In genomic region chr2:6272514-6272913, GRCm38 (mm10) we compare ENCODE assay signal across 26 mouse cellular contexts. TPM values are rescaled to one million over a fixed set of nuclear protein-coding genes. Genes with fewer than 3 reads are reported as not detected.
A peak's percentile ranks its signal among the peaks of the same experiment; 100 is the strongest.
DNase-seq lines count a peak whose midpoint lies in the region; ATAC-seq and TF ChIP-seq lines count a peak whose summit lies in the region.
"Had no signal": no experiment of that assay in that cellular context is flagged by ENCODE, and none has a peak within 500 bp of the region (broad histone marks: within the 10 kb centered on the region; RNA-seq: fewer than 3 reads in every experiment).

No protein-coding gene starts in this region.

- TF ChIP-seq EP300 in lung, postnatal 0 days (IDR thresholded peaks at IDR 0.05), result no peak

- WGBS in heart, embryonic 13.5 days, result 75% methylated on average over 2 of the region's 2 CpGs
- WGBS in hindbrain, embryonic 15.5 days, result 90% methylated on average over 2 of the region's 2 CpGs
- WGBS in hindbrain, embryonic 11.5 days, result 97% methylated on average over 2 of the region's 2 CpGs
- 60% methylated on average over 2 of the region's 2 CpGs for WGBS in lung, postnatal 0 days

- no peaks in the 10 kb centered on the region for H3K36me3 ChIP-seq in heart, embryonic 13.5 days
- no peaks in the 10 kb centered on the region for H3K36me3 ChIP-seq in hindbrain, embryonic 15.5 days
- no peaks in the 10 kb centered on the region for H3K36me3 ChIP-seq in hindbrain, embryonic 11.5 days (ENCODE audit: control insufficient read depth, insufficient read depth, low read length)
- H3K36me3 ChIP-seq in lung, postnatal 0 days (ENCODE audit: insufficient read depth, low read length), result no peaks in the 10 kb centered on the region
- H3K36me3 ChIP-seq: forebrain, embryonic 15.5 days; hindbrain, embryonic 13.5 days; liver, embryonic 15.5 days; midbrain, embryonic 12.5 days; stomach, embryonic 15.5 days had no signal

- no peaks in the 10 kb centered on the region for H3K27me3 ChIP-seq in heart, embryonic 13.5 days (replicated peaks)
- H3K27me3 ChIP-seq in hindbrain, embryonic 15.5 days, result no peaks in the 10 kb centered on the region
- no peaks in the 10 kb centered on the region for H3K27me3 ChIP-seq in hindbrain, embryonic 11.5 days (ENCODE audit: control insufficient read depth, insufficient read depth, low read length)
- no peaks in the 10 kb centered on the region for H3K27me3 ChIP-seq in lung, postnatal 0 days (replicated peaks; ENCODE audit: insufficient read depth, low read length)
- H3K27me3 ChIP-seq: forebrain, embryonic 15.5 days; hindbrain, embryonic 13.5 days; stomach, embryonic 15.5 days had no signal

- H3K4me1 ChIP-seq in heart, embryonic 13.5 days, result peaks cover 29% of the 10 kb centered on the region
- peaks cover 7% of the 10 kb centered on the region for H3K4me1 ChIP-seq in hindbrain, embryonic 15.5 days (replicated peaks)
- H3K4me1 ChIP-seq in hindbrain, embryonic 11.5 days (replicated peaks; ENCODE audit: control insufficient read depth, insufficient read depth, low read length), result peaks cover 2% of the 10 kb centered on the region; the same call in 1 of the 2 replicates
- H3K4me1 ChIP-seq in lung, postnatal 0 days (ENCODE audit: insufficient read depth, low read depth, low read length), result peaks cover 7% of the 10 kb centered on the region; the same call in 1 of the 2 replicates
- H3K4me1 ChIP-seq: stomach, embryonic 15.5 days had no signal

- no peak overlapping the region for H3K9ac ChIP-seq in heart, embryonic 13.5 days
- H3K9ac ChIP-seq in hindbrain, embryonic 15.5 days, result no peak overlapping the region
- H3K9ac ChIP-seq in hindbrain, embryonic 11.5 days (ENCODE audit: low read depth, low read length), result no peak overlapping the region
- H3K9ac ChIP-seq in lung, postnatal 0 days (replicated peaks; ENCODE audit: low read depth), result no peak overlapping the region
- H3K9ac ChIP-seq: forebrain, embryonic 15.5 days; hindbrain, embryonic 13.5 days; liver, embryonic 15.5 days; midbrain, embryonic 12.5 days; stomach, embryonic 15.5 days had no signal

- TF ChIP-seq CTCF in lung, postnatal 0 days (IDR thresholded peaks at IDR 0.05), result no peak

- no peak overlapping the region for H3K4me3 ChIP-seq in heart, embryonic 13.5 days
- no peak overlapping the region for H3K4me3 ChIP-seq in hindbrain, embryonic 15.5 days
- no peak overlapping the region for H3K4me3 ChIP-seq in hindbrain, embryonic 11.5 days (ENCODE audit: low read depth, low read length)
- H3K4me3 ChIP-seq in lung, postnatal 0 days (ENCODE audit: low read depth, low read length), result no peak overlapping the region
- H3K4me3 ChIP-seq: forebrain, embryonic 15.5 days; hindbrain, embryonic 13.5 days; left cerebral cortex, adult 2 months; liver, embryonic 15.5 days; midbrain, embryonic 12.5 days; stomach, embryonic 15.5 days had no signal

- H3K4me2 ChIP-seq in heart, embryonic 13.5 days, result no peak overlapping the region
- no peak overlapping the region for H3K4me2 ChIP-seq in hindbrain, embryonic 15.5 days
- no peak overlapping the region for H3K4me2 ChIP-seq in hindbrain, embryonic 11.5 days (replicated peaks; ENCODE audit: low read depth, low read length)
- H3K4me2 ChIP-seq in lung, postnatal 0 days (replicated peaks; ENCODE audit: low read depth, low read length), result no peak overlapping the region
- H3K4me2 ChIP-seq: forebrain, embryonic 15.5 days; hindbrain, embryonic 13.5 days; liver, embryonic 15.5 days; midbrain, embryonic 12.5 days; stomach, embryonic 15.5 days had no signal

- H3K27ac ChIP-seq in heart, embryonic 13.5 days (replicated peaks), result peak overlapping the region; percentile 39; the same call in 1 of the 2 replicates
- 0 out of 2 replicates have a peak overlapping the region, but pooled peaks have one; percentile 25 for H3K27ac ChIP-seq in hindbrain, embryonic 15.5 days (replicated peaks)
- no peak overlapping the region for H3K27ac ChIP-seq in hindbrain, embryonic 11.5 days (ENCODE audit: low read depth, low read length)
- H3K27ac ChIP-seq in lung, postnatal 0 days (ENCODE audit: low read length), result no peak overlapping the region
- H3K27ac ChIP-seq: forebrain, embryonic 15.5 days; hindbrain, embryonic 13.5 days; kidney, postnatal 0 days; left cerebral cortex, adult 2 months; liver, embryonic 15.5 days; midbrain, embryonic 12.5 days; stomach, embryonic 15.5 days had no signal

- ATAC-seq in heart, embryonic 13.5 days (ENCODE audit: extremely low read depth, insufficient number of reproducible peaks, low FRiP score, low TSS enrichment), result no peak; the same call in 1 of the 2 replicates
- ATAC-seq in hindbrain, embryonic 15.5 days (ENCODE audit: low FRiP score, low read depth), result no peak
- ATAC-seq in hindbrain, embryonic 11.5 days (ENCODE audit: low FRiP score), result no peak
- ATAC-seq in lung, postnatal 0 days, result peak; percentile 66
- ATAC-seq: activated CD4-positive, CD25-positive, alpha-beta regulatory T cell, adult 4 months; forebrain, embryonic 15.5 days; inflammation-experienced regulatory T-cells, adult 6 months had no signal

- H3K9me3 ChIP-seq in heart, embryonic 13.5 days, result no peaks in the 10 kb centered on the region
- no peaks in the 10 kb centered on the region for H3K9me3 ChIP-seq in hindbrain, embryonic 15.5 days
- no peaks in the 10 kb centered on the region for H3K9me3 ChIP-seq in hindbrain, embryonic 11.5 days (ENCODE audit: control insufficient read depth, low read length)
- H3K9me3 ChIP-seq in lung, postnatal 0 days (ENCODE audit: low read length), result no peaks in the 10 kb centered on the region
- H3K9me3 ChIP-seq: forebrain, embryonic 15.5 days; hindbrain, embryonic 13.5 days; liver, embryonic 15.5 days; midbrain, embryonic 12.5 days; stomach, embryonic 15.5 days had no signal

- no peak for DNase-seq in heart, adult 8-10 months (ENCODE audit: low spot score)
- no peak for DNase-seq in hindbrain, embryonic 11.5 days (ENCODE audit: low spot score)
- DNase-seq in 3T3-L1 (ENCODE audit: low read depth, low spot score), result peak; percentile 15
- DNase-seq in lung, postnatal 0 days (ENCODE audit: low spot score), result peak; percentile 67
- no peak for DNase-seq in left cerebral cortex, adult 18-20 months (ENCODE audit: low spot score in 2 of 2)
- DNase-seq in testis, postnatal 14 days (ENCODE audit: low spot score), result no peak
- DNase-seq: adrenal gland, adult 8-10 months; cerebellum, adult 8-10 months; kidney, adult 2 months; layer of hippocampus, adult 9-11 months; left cerebral cortex, postnatal 4 days; liver; thymus, adult 18-20 months; thymus, postnatal 36 days had no signal

RNA-seq across cellular contexts. Expression of gene Usp6nl, which starts 50.0 kb away (rescaled TPM):
- polyA plus RNA-seq in heart, embryonic 13.5 days (2015; fragmentation: Nextera tagmentation; extraction: Ambion mirVana), result 4.6 and 5.5 TPM in 2 replicates
- 1 to 10 TPM; 5.1 to 6.8 (median 5.5) TPM for total RNA-seq in heart, adult 8-10 months (2022)
- polyA plus RNA-seq in hindbrain, embryonic 15.5 days (2015; fragmentation: Nextera tagmentation; extraction: Ambion mirVana), result 6.6 and 6.8 TPM in 2 replicates
- polyA plus RNA-seq in hindbrain, embryonic 11.5 days (2014; fragmentation: Nextera tagmentation; extraction: Ambion mirVana), result 12.9 and 15.8 TPM in 2 replicates
- 9.5 and 11.0 TPM in 2 replicates for polyA plus RNA-seq in lung, postnatal 0 days (2015; fragmentation: Nextera tagmentation; extraction: Ambion mirVana)
- 10 to 100 TPM; 18.8 to 20.1 TPM for total RNA-seq in left cerebral cortex, adult 18-20 months (2021)

RNA-seq across cellular contexts. Expression of gene Echdc3, which starts 59.7 kb away (rescaled TPM):
- 7.7 and 8.8 TPM in 2 replicates for polyA plus RNA-seq in heart, embryonic 13.5 days (2015; fragmentation: Nextera tagmentation; extraction: Ambion mirVana)
- 10 to 100 TPM; 27.6 to 32.7 (median 31.9) TPM for total RNA-seq in heart, adult 8-10 months (2022)
- 1.3 and 1.4 TPM in 2 replicates for polyA plus RNA-seq in hindbrain, embryonic 15.5 days (2015; fragmentation: Nextera tagmentation; extraction: Ambion mirVana)
- polyA plus RNA-seq in hindbrain, embryonic 11.5 days (2014; fragmentation: Nextera tagmentation; extraction: Ambion mirVana), result 2.4 and 2.6 TPM in 2 replicates
- 12.0 and 15.1 TPM in 2 replicates for polyA plus RNA-seq in lung, postnatal 0 days (2015; fragmentation: Nextera tagmentation; extraction: Ambion mirVana)
- total RNA-seq in left cerebral cortex, adult 18-20 months (2021), result 1 to 10 TPM in 1 of 2 experiments, under 1 TPM in 1; 0.77 to 1.1 TPM
- total RNA-seq: monocyte, adult 5-6 weeks had no signal
- polyA plus RNA-seq: activated CD4-positive, CD25-positive, alpha-beta regulatory T cell, adult 4 months; inflammation-experienced regulatory T-cells, adult 6 months had no signal

Comparison
In these comparisons a context has a peak if more than half of its experiments do, and no peak if none do; other contexts are left out.
1. H3K27ac ChIP-seq: peak in heart, embryonic 13.5 days (single experiment) and hindbrain, embryonic 15.5 days (single experiment); none in hindbrain, embryonic 11.5 days (single experiment) and lung, postnatal 0 days (single experiment).
2. DNase-seq: peak in 3T3-L1 (single experiment) and lung, postnatal 0 days (single experiment); none in heart, adult 8-10 months (single experiment), hindbrain, embryonic 11.5 days (single experiment), left cerebral cortex, adult 18-20 months (0 of 2) and testis, postnatal 14 days (single experiment).